Mouse (Mus musculus) ES-E14 (cell line): Measurements from ENCODE around the gene Dock2.

ENCODE experiments used
- CHD2 ChIP-seq: IDR thresholded peaks from 2 replicates; pipeline ENCODE4 v1.6.1; 2014; ENCODE audit warnings: mild to moderate bottlenecking, low read depth, low read length, inconsistent platforms
- HCFC1 ChIP-seq: IDR thresholded peaks from 2 replicates; pipeline ENCODE4 v1.6.1; 2012; ENCODE audit warnings: low read length, inconsistent platforms, borderline replicate concordance; ENCODE audit not compliant: insufficient read depth
- MAFK ChIP-seq: IDR thresholded peaks from 2 replicates; pipeline ENCODE4 v1.6.1; 2014; ENCODE audit warnings: mild to moderate bottlenecking, low read depth, low read length, inconsistent platforms; ENCODE audit not compliant: insufficient read depth
- ZC3H11A ChIP-seq: IDR thresholded peaks from 2 replicates; pipeline ENCODE4 v1.6.1; 2012; ENCODE audit warnings: low read depth, mild to moderate bottlenecking, inconsistent platforms, low read length, borderline replicate concordance
- ZNF384 ChIP-seq: IDR thresholded peaks from 2 replicates; pipeline ENCODE4 v1.6.1; 2012; ENCODE audit warnings: low read depth, low read length, inconsistent platforms

GRCm38 (mm10) chr11:34311717-34312116 is 472.0 kb downstream of the Dock2 start:
- TF ChIP-seq HCFC1 (no peak), ZNF384 (no peak), CHD2 (no peak), ZC3H11A (no peak), MAFK (no peak)
